Mouse (Mus musculus) limb, embryonic 11.5 days (tissue): ENCODE measurements at regions not wholly inside any gene's neighbourhood (a gene's known extent, or its start where the extent isn't known, plus 50 kb on each side); places are given as distances from the start of the nearest gene placed in this dataset.

Experiments
- ATAC-seq: fragments of 200-750 bp; cut with Nextera tagmentation; 2 replicates; pipeline ENCODE4 v1.8.0; 2017; ENCODE audit warnings: low read depth; ENCODE audit not compliant: insufficient number of reproducible peaks, low FRiP score, low TSS enrichment
- DNase-seq: peaks from one replicate; pipeline ENCODE4 v3.0.0-alpha.2; 2015; ENCODE audit warnings: low spot score
- H3K27ac ChIP-seq: fragments of 300-500 bp; sonication (generic); replicated peaks from 2 replicates; pipeline ENCODE4 v1.5.1; 2014; ENCODE audit warnings: low read depth, mild to moderate bottlenecking, low read length
- H3K27me3 ChIP-seq: fragments of 300-500 bp; sonication (generic); 2 replicates; pipeline ENCODE4 v1.6.1; 2014; ENCODE audit warnings: mild to moderate bottlenecking, low read length, mixed read lengths; ENCODE audit not compliant: control insufficient read depth, insufficient read depth
- H3K36me3 ChIP-seq: fragments of 300-500 bp; sonication (generic); 2 replicates; pipeline ENCODE4 v1.6.1; 2014; ENCODE audit warnings: mild to moderate bottlenecking, low read length, moderate library complexity, mixed read lengths; ENCODE audit not compliant: control insufficient read depth, insufficient read depth
- H3K4me1 ChIP-seq: fragments of 300-500 bp; sonication (generic); 2 replicates; pipeline ENCODE4 v1.6.1; 2014; ENCODE audit warnings: low read length, mixed read lengths; ENCODE audit not compliant: control insufficient read depth, insufficient read depth
- H3K4me2 ChIP-seq: fragments of 300-500 bp; sonication (generic); 2 replicates; pipeline ENCODE4 v1.6.1; 2014; ENCODE audit warnings: low read depth, mild to moderate bottlenecking, moderate library complexity; ENCODE audit not compliant: severe bottlenecking
- H3K4me3 ChIP-seq: fragments of 300-500 bp; sonication (generic); 2 replicates; pipeline ENCODE4 v1.5.1; 2014; ENCODE audit warnings: low read depth, low read length
- H3K9ac ChIP-seq: fragments of 300-500 bp; sonication (generic); 2 replicates; pipeline ENCODE4 v1.6.1; 2014; ENCODE audit warnings: mild to moderate bottlenecking, low read length
- H3K9me3 ChIP-seq: fragments of 300-500 bp; sonication (generic); 2 replicates; pipeline ENCODE4 v1.6.1; 2016; ENCODE audit warnings: low read length; ENCODE audit not compliant: control insufficient read depth
- WGBS: fragments of 180-500 bp; shearing (Covaris S2); extraction: QIAGEN DNeasy Blood & Tissue Kit; methylation state at CpG from one replicate; pipeline ENCODE4 v1.1.7; 2014; 5-methylcytosine and 5-hydroxymethylcytosine counted together

DNA sequence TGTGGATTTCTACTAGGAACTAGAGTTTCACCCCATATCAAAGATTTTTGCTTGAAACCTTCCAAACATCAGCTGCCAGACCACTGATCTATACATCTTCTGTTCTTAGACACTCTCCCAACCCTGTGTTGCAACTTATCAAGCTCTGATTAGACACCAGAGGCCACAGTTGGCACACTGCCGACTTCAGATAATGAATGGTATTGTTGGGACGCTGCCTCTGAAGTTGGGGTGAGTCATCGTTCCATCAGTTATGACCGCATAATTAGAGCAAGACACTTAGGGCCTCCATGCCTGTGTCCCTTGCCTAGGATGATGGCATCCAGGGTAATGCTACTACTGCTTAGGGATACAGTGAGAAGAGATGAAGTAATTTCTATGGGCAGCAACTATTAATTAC, 84.3 kb upstream of the Phyhipl start:
- Histone ChIP-seq H3K4me3 (no peak overlapping the region), H3K9ac (no peak overlapping the region), H3K27me3 (no peaks in the 10 kb centered on the region), H3K27ac (no peak overlapping the region), H3K36me3 (no peaks in the 10 kb centered on the region), H3K4me1 (no peaks in the 10 kb centered on the region), H3K4me2 (no peak overlapping the region), H3K9me3 (no peaks in the 10 kb centered on the region)
- no peak for DNase-seq
- ATAC-seq, result no peak
- WGBS, result 92% methylated on average over 4 of the region's 4 CpGs

DNA sequence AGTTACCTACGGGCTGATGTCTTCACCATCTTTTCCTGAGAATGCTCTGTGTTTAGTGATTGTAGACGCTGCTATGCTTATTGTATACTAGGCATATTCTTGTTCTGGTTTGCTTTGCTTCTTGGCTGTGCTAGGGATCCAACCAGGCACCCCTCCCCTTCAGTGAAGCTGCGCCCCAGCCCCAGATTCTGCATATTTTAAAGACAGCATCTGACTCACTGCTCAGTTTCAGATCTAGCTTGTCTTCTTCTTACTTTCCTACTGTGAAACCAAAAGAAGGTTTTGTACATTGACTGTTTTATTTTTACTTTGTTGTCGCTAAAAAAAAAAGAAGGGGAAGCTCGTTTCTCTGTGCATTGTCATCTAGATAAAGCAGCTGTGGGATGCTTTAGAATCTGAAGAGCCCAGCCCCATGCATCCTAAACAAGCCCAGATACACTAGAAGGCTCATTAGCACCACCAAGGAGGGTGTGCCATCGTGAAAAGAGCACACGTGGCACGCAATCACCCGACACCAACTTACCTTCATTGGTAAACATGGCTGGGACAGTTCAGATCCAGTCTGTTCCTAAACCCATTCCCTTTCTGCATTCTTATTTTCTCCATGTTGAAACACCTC, 83.7 kb upstream of the Phyhipl start:
- H3K9ac ChIP-seq, result no peak overlapping the region
- H3K27ac ChIP-seq, result no peak overlapping the region
- H3K4me2 ChIP-seq, result no peak overlapping the region
- no peak overlapping the region for H3K4me3 ChIP-seq
- ATAC-seq (no peak), DNase-seq (no peak)
- no peaks in the 10 kb centered on the region for H3K9me3 ChIP-seq
- no peaks in the 10 kb centered on the region for H3K4me1 ChIP-seq
- H3K27me3 ChIP-seq, result no peaks in the 10 kb centered on the region
- H3K36me3 ChIP-seq, result no peaks in the 10 kb centered on the region
- WGBS, result 79% methylated on average over 9 of the region's 9 CpGs

DNA sequence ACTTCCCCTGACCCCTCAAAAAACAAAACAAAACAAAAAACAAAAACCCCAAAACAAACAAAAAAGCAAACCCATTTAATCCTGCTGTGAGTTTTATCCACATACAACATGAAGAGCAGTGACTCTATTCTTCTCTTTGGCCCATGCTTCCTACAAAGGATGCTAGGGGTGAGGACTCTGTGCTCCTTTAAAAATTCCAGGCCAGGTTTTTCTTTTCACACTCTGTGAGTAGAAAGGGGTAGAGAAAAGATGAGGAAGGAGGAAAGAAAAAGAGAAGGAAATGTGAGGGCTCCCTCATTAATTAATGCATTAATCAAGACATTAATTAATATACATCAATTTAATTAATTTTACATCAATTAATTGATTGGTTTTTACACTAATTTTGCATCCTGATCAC, 82.9 kb upstream of the Phyhipl start:
- no peaks in the 10 kb centered on the region for H3K9me3 ChIP-seq
- no peaks in the 10 kb centered on the region for H3K36me3 ChIP-seq
- DNase-seq (no peak), ATAC-seq (no peak)
- no peaks in the 10 kb centered on the region for H3K4me1 ChIP-seq
- no peaks in the 10 kb centered on the region for H3K27me3 ChIP-seq
- H3K4me2 ChIP-seq, result no peak overlapping the region
- H3K27ac ChIP-seq, result no peak overlapping the region
- no peak overlapping the region for H3K4me3 ChIP-seq
- no peak overlapping the region for H3K9ac ChIP-seq

DNA sequence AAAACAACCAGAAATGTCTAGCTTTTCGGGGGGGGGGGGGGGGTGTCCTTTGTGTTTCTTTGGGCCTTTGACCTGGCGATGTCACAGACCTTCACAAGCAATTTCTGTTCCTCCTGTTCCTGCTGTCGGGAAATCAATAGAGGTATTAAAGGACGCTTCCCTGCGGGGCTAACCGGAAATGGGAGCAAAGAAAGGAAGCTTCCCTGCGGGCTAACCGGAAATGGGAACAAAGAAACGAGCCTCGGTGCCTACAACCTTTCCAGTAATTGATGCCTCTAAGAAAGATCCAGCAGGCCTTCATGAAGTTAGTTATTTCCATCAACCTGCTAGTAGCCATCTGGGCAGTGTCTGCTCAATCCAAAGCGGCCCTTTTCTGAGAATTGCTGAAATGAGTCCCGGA, 78.2 kb upstream of the Phyhipl start:
- Histone ChIP-seq H3K36me3 (no peaks in the 10 kb centered on the region), H3K27ac (no peak overlapping the region), H3K9ac (no peak overlapping the region), H3K9me3 (no peaks in the 10 kb centered on the region), H3K4me1 (no peaks in the 10 kb centered on the region), H3K4me2 (no peak overlapping the region), H3K4me3 (no peak overlapping the region), H3K27me3 (no peaks in the 10 kb centered on the region)
- ATAC-seq (no peak), DNase-seq (no peak)
- WGBS, result 85% methylated on average over 12 of the region's 12 CpGs

DNA sequence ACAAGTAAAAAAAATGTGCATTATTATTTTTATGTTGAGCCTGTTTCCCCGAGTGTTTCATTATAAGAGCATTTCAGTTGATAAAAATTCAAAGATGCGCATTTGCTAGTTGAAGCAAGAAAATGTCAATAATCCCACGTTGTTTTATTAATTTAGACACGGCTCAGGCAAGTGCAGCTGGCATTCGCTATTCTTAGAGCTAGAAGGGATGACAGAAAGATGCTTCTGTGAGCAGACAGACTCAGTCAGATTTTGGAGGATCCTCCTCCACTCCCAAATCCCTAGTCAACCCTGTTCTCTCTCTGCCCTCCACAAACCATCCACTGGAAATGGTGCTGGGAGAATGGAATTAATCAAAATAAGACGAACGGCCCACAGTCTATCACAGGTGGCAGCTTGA, 77.7 kb upstream of the Phyhipl start:
- H3K9ac ChIP-seq, result no peak overlapping the region
- H3K27ac ChIP-seq, result no peak overlapping the region
- DNase-seq, result no peak
- H3K36me3 ChIP-seq, result no peaks in the 10 kb centered on the region
- H3K4me3 ChIP-seq, result no peak overlapping the region
- no peaks in the 10 kb centered on the region for H3K9me3 ChIP-seq
- H3K27me3 ChIP-seq, result no peaks in the 10 kb centered on the region
- no peak overlapping the region for H3K4me2 ChIP-seq
- H3K4me1 ChIP-seq, result no peaks in the 10 kb centered on the region
- ATAC-seq, result no peak
- 92% methylated on average over 7 of the region's 7 CpGs for WGBS

DNA sequence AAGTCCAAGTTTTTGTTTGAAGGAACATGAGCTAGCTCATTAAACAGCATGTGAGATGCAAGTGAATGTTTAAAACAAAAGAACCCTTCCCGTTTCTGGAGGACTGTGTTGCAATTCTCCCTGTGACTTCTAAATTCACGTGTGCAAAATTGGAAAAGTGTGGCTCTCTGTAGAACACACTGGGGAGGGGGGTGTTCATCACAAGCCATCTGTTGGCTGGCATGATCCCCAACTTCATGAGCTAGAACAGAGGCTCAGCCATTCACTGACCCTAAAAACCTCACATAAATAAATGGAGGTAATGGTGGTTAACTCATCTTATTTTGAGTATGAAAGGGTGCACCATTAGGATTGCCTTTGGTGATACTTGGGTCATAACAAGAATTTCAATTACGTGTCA, 69.3 kb upstream of the Phyhipl start:
- WGBS, result 81% methylated on average over 3 of the region's 3 CpGs
- Histone ChIP-seq H3K36me3 (no peaks in the 10 kb centered on the region), H3K4me2 (no peak overlapping the region), H3K27me3 (no peaks in the 10 kb centered on the region), H3K27ac (no peak overlapping the region), H3K4me3 (no peak overlapping the region), H3K9ac (no peak overlapping the region), H3K4me1 (no peaks in the 10 kb centered on the region), H3K9me3 (no peaks in the 10 kb centered on the region)
- no peak for DNase-seq
- ATAC-seq, result no peak

DNA sequence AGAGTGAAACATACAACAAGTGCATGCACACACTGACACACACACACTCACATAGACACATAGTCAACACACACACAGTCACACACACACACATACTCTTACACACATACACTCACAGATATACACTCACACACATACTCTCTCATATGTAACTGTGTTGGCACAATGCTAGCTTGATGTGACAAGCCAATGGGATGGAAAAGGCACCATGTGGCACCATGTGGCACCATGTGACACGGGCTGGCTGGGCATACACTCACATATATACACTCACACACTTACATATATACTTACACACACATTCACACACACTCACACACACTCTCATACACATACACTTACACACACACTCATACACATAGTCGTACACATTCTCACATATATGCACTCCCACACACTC, 67.0 kb upstream of the Phyhipl start:
- no peak overlapping the region for H3K4me3 ChIP-seq
- no peak overlapping the region for H3K9ac ChIP-seq
- no peaks in the 10 kb centered on the region for H3K36me3 ChIP-seq
- no peaks in the 10 kb centered on the region for H3K4me1 ChIP-seq
- DNase-seq (no peak), ATAC-seq (no peak)
- H3K9me3 ChIP-seq, result no peaks in the 10 kb centered on the region
- no peak overlapping the region for H3K27ac ChIP-seq
- H3K27me3 ChIP-seq, result no peaks in the 10 kb centered on the region
- no peak overlapping the region for H3K4me2 ChIP-seq
- 84% methylated on average over 2 of the region's 2 CpGs for WGBS

DNA sequence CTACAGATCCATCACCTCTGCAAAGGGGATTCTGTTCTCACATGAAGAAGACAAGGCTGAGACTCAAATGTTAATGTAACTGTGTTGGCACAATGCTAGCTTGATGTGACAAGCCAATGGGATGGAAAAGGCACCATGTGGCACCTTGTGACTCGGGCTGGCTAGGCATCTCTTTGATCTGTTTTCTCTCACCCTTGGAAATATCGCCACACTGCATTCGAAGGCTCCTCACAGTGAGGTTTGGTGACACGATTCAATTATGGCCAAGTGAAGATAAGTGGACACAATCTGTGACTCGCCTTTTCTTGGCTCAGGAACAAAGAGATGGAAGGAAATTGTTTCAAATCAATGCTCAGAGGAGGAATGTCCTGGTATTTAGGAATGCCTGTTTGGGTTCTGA, 66.6 kb upstream of the Phyhipl start:
- H3K27me3 ChIP-seq, result no peaks in the 10 kb centered on the region
- H3K4me1 ChIP-seq, result no peaks in the 10 kb centered on the region
- ATAC-seq (no peak), DNase-seq (no peak)
- no peak overlapping the region for H3K27ac ChIP-seq
- no peak overlapping the region for H3K4me3 ChIP-seq
- H3K36me3 ChIP-seq, result no peaks in the 10 kb centered on the region
- WGBS, result 79% methylated on average over 5 of the region's 5 CpGs
- no peak overlapping the region for H3K4me2 ChIP-seq
- no peak overlapping the region for H3K9ac ChIP-seq
- H3K9me3 ChIP-seq, result no peaks in the 10 kb centered on the region

DNA sequence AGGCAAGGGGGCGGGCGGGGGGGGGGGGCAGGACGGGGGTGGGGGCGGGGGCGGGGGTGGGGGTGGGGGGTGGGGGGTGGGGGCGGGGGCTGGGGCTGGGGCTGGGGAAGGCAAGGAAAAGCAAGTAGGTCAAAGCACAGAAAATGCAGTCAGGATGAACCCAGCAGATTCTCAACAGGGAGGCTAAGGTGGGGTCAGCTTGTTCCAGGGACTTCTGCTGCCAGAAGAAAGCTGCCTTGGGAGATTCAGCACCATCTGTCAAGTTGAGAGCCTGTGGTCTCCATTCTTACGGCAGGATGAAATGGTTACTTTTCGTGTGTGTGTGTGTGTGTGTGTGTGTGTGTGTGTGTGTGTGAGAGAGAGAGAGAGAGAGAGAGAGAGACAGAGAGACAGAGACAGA, 61.7 kb upstream of the Phyhipl start:
- DNase-seq (no peak), ATAC-seq (no peak)
- WGBS, result 12% methylated on average over 5 of the region's 8 CpGs
- Histone ChIP-seq H3K27ac (no peak overlapping the region), H3K9ac (no peak overlapping the region), H3K4me1 (no peaks in the 10 kb centered on the region), H3K4me3 (no peak overlapping the region), H3K4me2 (no peak overlapping the region), H3K27me3 (no peaks in the 10 kb centered on the region), H3K36me3 (no peaks in the 10 kb centered on the region), H3K9me3 (no peaks in the 10 kb centered on the region)
